ENCODE assay signal across 19 mouse cellular contexts in genomic region chr7:34680771-34681421, GRCm38 (mm10). TPM values are rescaled to one million over a fixed set of nuclear protein-coding genes. Genes with fewer than 3 reads are reported as not detected.
DNase-seq lines count a peak whose midpoint lies in the region; ATAC-seq and TF ChIP-seq lines count a peak whose summit lies in the region.
"Had no signal": no experiment of that assay in that cellular context is flagged by ENCODE, and none has a peak within 500 bp of the region (broad histone marks: within the 10 kb centered on the region; RNA-seq: fewer than 3 reads in every experiment).

No protein-coding gene starts in this region.

- peak overlapping the region; percentile 39 for H3K4me2 ChIP-seq in hindbrain, embryonic 16.5 days (ENCODE audit: low read length)
- H3K4me2 ChIP-seq: embryonic facial prominence, embryonic 12.5 days; limb, embryonic 13.5 days had no signal

- no peaks in the 10 kb centered on the region for H3K36me3 ChIP-seq in hindbrain, embryonic 16.5 days (ENCODE audit: control insufficient read depth, insufficient read depth, low read length)
- H3K36me3 ChIP-seq: embryonic facial prominence, embryonic 12.5 days; heart, embryonic 10.5 days; limb, embryonic 13.5 days had no signal

- H3K4me1 ChIP-seq in hindbrain, embryonic 16.5 days (ENCODE audit: control insufficient read depth, insufficient read depth, low read depth, low read length) = peaks cover 8% of the 10 kb centered on the region

- intact Hi-C loops in left cerebral cortex, adult 2 months (cut with DNase I) = no loop called here
- intact Hi-C loops in heart, postnatal 25 days (cut with DNase I) = no loop called here

- no peak overlapping the region for H3K9ac ChIP-seq in hindbrain, embryonic 16.5 days (ENCODE audit: low read depth, low read length)
- H3K9ac ChIP-seq: embryonic facial prominence, embryonic 12.5 days; limb, embryonic 13.5 days had no signal

- no peak for TF ChIP-seq POLR2A in brain, embryonic 14.5 days (IDR thresholded peaks at IDR 0.05; ENCODE audit: borderline replicate concordance, extremely low read depth, insufficient read depth, insufficient read length, poor library complexity, severe bottlenecking)

- H3K9me3 ChIP-seq in hindbrain, embryonic 16.5 days (ENCODE audit: control insufficient read depth, low read length) = no peaks in the 10 kb centered on the region
- H3K9me3 ChIP-seq: embryonic facial prominence, embryonic 12.5 days; heart, embryonic 10.5 days; limb, embryonic 13.5 days had no signal

- TF ChIP-seq CTCF in left cerebral cortex, adult 2 months (IDR thresholded peaks at IDR 0.05) = peak; percentile 35
- TF ChIP-seq CTCF in brain, embryonic 14.5 days (IDR thresholded peaks at IDR 0.05; ENCODE audit: borderline replicate concordance, extremely low read depth, insufficient read depth, insufficient read length) = peak; percentile 43; the same call in 1 of the 2 replicates

- no peak for ATAC-seq in cerebellum, adult (ENCODE audit: insufficient number of reproducible peaks, low FRiP score, low TSS enrichment)
- ATAC-seq in hindbrain, embryonic 16.5 days = peak; percentile 79
- no peak for ATAC-seq in monocyte, adult 5-6 weeks (replicated peaks; ENCODE audit: insufficient number of reproducible peaks, low FRiP score, low TSS enrichment, poor library complexity, severe bottlenecking)
- ATAC-seq: intestine, postnatal 0 days had no signal

- H3K27me3 ChIP-seq in hindbrain, embryonic 16.5 days (replicated peaks; ENCODE audit: control insufficient read depth, insufficient read depth, low read length) = no peaks in the 10 kb centered on the region; the same call in 1 of the 2 replicates

- H3K27ac ChIP-seq in left cerebral cortex, adult 2 months = no peak overlapping the region
- H3K27ac ChIP-seq in hindbrain, embryonic 16.5 days (ENCODE audit: low read depth, low read length) = peak overlapping the region; percentile 16; the same call in 1 of the 2 replicates
- H3K27ac ChIP-seq: embryonic facial prominence, embryonic 12.5 days; heart, embryonic 10.5 days; limb, embryonic 13.5 days; macrophage had no signal

- no peak overlapping the region for H3K4me3 ChIP-seq in left cerebral cortex, adult 2 months
- no peak overlapping the region for H3K4me3 ChIP-seq in hindbrain, embryonic 16.5 days (ENCODE audit: low read length)
- H3K4me3 ChIP-seq: embryonic facial prominence, embryonic 12.5 days; heart, embryonic 10.5 days; limb, embryonic 13.5 days had no signal

- 35% methylated on average over 15 of the region's 15 CpGs for WGBS in hindbrain, embryonic 16.5 days

- DNase-seq in cerebellum, postnatal 25 days = peak; percentile 17 to 23
- no peak for DNase-seq in left cerebral cortex, adult 2 months (ENCODE audit: extremely low spot score in 1 of 2, low spot score in 2 of 2)
- no peak for DNase-seq in left cerebral cortex, adult 8-10 months (ENCODE audit: low spot score in 2 of 2)
- peak; percentile 82 for DNase-seq in brain, embryonic 14.5 days (ENCODE audit: low read depth)
- DNase-seq in heart, postnatal 25 days (ENCODE audit: low spot score) = no peak
- DNase-seq: adrenal gland, postnatal 25 days; gastrocnemius, postnatal 14 days; heart, postnatal 36 days; kidney, postnatal 14 days; thymus, postnatal 25 days had no signal

RNA-seq across cellular contexts. Expression of gene Kctd15, which starts 24.4 kb away (rescaled TPM):
- total RNA-seq in left cerebral cortex, adult 2 months (2021) = 10 to 100 TPM; 12.2 to 12.4 TPM
- total RNA-seq in left cerebral cortex, adult 8-10 months (2022) = 10 to 100 TPM; 10.5 to 12.8 (median 11.6) TPM
- 99.9 and 119 TPM in 2 replicates for polyA plus RNA-seq in brain, embryonic 14.5 days (2012; rRNA removed)
- polyA plus RNA-seq in hindbrain, embryonic 16.5 days (2015; fragmentation: Nextera tagmentation; extraction: Ambion mirVana) = 18.0 and 21.6 TPM in 2 replicates
- total RNA-seq in monocyte, adult 5-6 weeks (2017) = 0.48 to 1.8 TPM (median 1.1 TPM) in 3 replicates
- total RNA-seq in heart, postnatal 25 days (2021) = 1 to 10 TPM; 2.8 to 3.8 TPM
- total RNA-seq: common myeloid progenitor, adult 5-6 weeks had no signal
- polyA plus RNA-seq: macrophage had no signal

Comparison
In these comparisons a context has a peak if more than half of its experiments do, and no peak if none do; other contexts are left out.
1. DNase-seq: peak in cerebellum, postnatal 25 days (2 of 2) and brain, embryonic 14.5 days (single experiment); none in left cerebral cortex, adult 2 months (0 of 2), left cerebral cortex, adult 8-10 months (0 of 2) and heart, postnatal 25 days (single experiment).